Mouse (Mus musculus) pancreas, adult 10 weeks (tissue): ENCODE results near the gene Serpinb5. TPM values are rescaled to one million over a fixed set of nuclear protein-coding genes. Genes with fewer than 3 reads are reported as not detected.

Experiments used
- polyA plus RNA-seq: library from polyadenylated mRNA; stranded (reverse); fragments of 350-450 nt; fragmentation: Illumina TruSeq; extraction: RNeasy Lipid Tissue Mini Kit (QIAGEN cat#74804); gene quantifications from one replicate; pipeline ENCODE4 v1.2.3, GENCODE M21; 2015; ENCODE audit warnings: low read depth, low replicate concordance; ENCODE audit not compliant: insufficient read depth

Gene Serpinb5
- polyA plus RNA-seq = not detected

GRCm38 (mm10) chr1:106860847-106861246 lies at the start of gene Serpinb5:
Gene Serpinb5, plus strand, starts transcription at chr1:106861173.

Other genes starting within 250 kb of the Serpinb5 start
- 2.1 TPM for gene Bcl2, start 146.9 kb upstream of the Serpinb5 start, polyA plus RNA-seq
- 3.3 TPM for gene Kdsr, start 101.4 kb upstream of the Serpinb5 start, polyA plus RNA-seq
- gene Vps4b, start 64.4 kb upstream of the Serpinb5 start, polyA plus RNA-seq = 6.8 TPM
- gene Serpinb12, start 73.3 kb downstream of the Serpinb5 start, polyA plus RNA-seq = not detected
- gene Serpinb13, start 119.8 kb downstream of the Serpinb5 start, polyA plus RNA-seq = not detected
- gene Serpinb3a, start 191.1 kb downstream of the Serpinb5 start, polyA plus RNA-seq = not detected
- gene Serpinb3d, start 222.3 kb downstream of the Serpinb5 start, polyA plus RNA-seq = not detected